Mouse (Mus musculus): Measurements from ENCODE around the gene Wnk2.
A peak's percentile ranks its signal among the peaks of the same experiment; 100 is the strongest.

The Wnk2 gene

GRCm38 (mm10) chr13:49147858-49148226, at the start of gene Wnk2:
Gene Wnk2 (minus strand): TSS chr13:49148014.
- peak; percentile 79 to 83 for DNase-seq (ENCODE audit: low spot score in 2 of 2)

GRCm38 (mm10) chr13:49196766-49197165, 49.0 kb upstream of the Wnk2 start:
- no peak for DNase-seq (ENCODE audit: low spot score in 2 of 2)

GRCm38 (mm10) chr13:49196211-49196610, 48.4 kb upstream of the Wnk2 start:
- DNase-seq (ENCODE audit: low spot score in 2 of 2): no peak

GRCm38 (mm10) chr13:49195651-49196050, 47.8 kb upstream of the Wnk2 start:
- DNase-seq (ENCODE audit: low spot score in 2 of 2): no peak

GRCm38 (mm10) chr13:49194811-49195210, 47.0 kb upstream of the Wnk2 start:
- no peak for DNase-seq (ENCODE audit: low spot score in 2 of 2)

GRCm38 (mm10) chr13:49193650-49194049, 45.8 kb upstream of the Wnk2 start:
- DNase-seq (ENCODE audit: low spot score in 2 of 2): no peak

GRCm38 (mm10) chr13:49192156-49192855, 44.5 kb upstream of the Wnk2 start:
- no peak for DNase-seq (ENCODE audit: low spot score in 2 of 2)

- no peak for DNase-seq (ENCODE audit: low spot score in 2 of 2)
These were observed 43.8 kb upstream of the Wnk2 start for GRCm38 (mm10) chr13:49191673-49192035.

- no peak for DNase-seq (ENCODE audit: low spot score in 2 of 2)
These were observed 43.3 kb upstream of the Wnk2 start for GRCm38 (mm10) chr13:49190876-49191672.

- no peak for DNase-seq (ENCODE audit: low spot score in 2 of 2)
These were observed 42.4 kb upstream of the Wnk2 start for GRCm38 (mm10) chr13:49189970-49190870.

GRCm38 (mm10) chr13:49188966-49189360, 41.1 kb upstream of the Wnk2 start:
- DNase-seq (ENCODE audit: low spot score in 2 of 2): no peak

- no peak for DNase-seq (ENCODE audit: low spot score in 2 of 2)
These were observed 40.6 kb upstream of the Wnk2 start for GRCm38 (mm10) chr13:49188219-49188965.

GRCm38 (mm10) chr13:49187288-49188218, 39.7 kb upstream of the Wnk2 start, which contains the start of gene Ninj1:
Gene Ninj1 (plus strand): TSS chr13:49187485.
- DNase-seq (ENCODE audit: low spot score in 2 of 2): peak; percentile 69 to 77

- DNase-seq (ENCODE audit: low spot score in 2 of 2): no peak
These were observed 39.0 kb upstream of the Wnk2 start for GRCm38 (mm10) chr13:49186798-49187287.

- no peak for DNase-seq (ENCODE audit: low spot score in 2 of 2)
These were observed 35.8 kb upstream of the Wnk2 start for GRCm38 (mm10) chr13:49183646-49184045.

- DNase-seq (ENCODE audit: low spot score in 2 of 2): no peak
These were observed 35.3 kb upstream of the Wnk2 start for GRCm38 (mm10) chr13:49183161-49183560.

- DNase-seq (ENCODE audit: low spot score in 2 of 2): no peak
These were observed 33.7 kb upstream of the Wnk2 start for GRCm38 (mm10) chr13:49181411-49181984.

- no peak for DNase-seq (ENCODE audit: low spot score in 2 of 2)
These were observed 32.9 kb upstream of the Wnk2 start for GRCm38 (mm10) chr13:49180691-49181090.

GRCm38 (mm10) chr13:49180274-49180673, 32.5 kb upstream of the Wnk2 start:
- DNase-seq (ENCODE audit: low spot score in 2 of 2): no peak
